Mouse (Mus musculus) forebrain, embryonic 10.5 days (tissue): ENCODE data around the gene Mtmr3. TPM values are rescaled to one million over a fixed set of nuclear protein-coding genes. Genes with fewer than 3 reads are reported as not detected.

Experiments
- DNase-seq: peaks from one replicate; pipeline ENCODE4 v3.0.0-alpha.2; 2017; ENCODE audit warnings: low spot score; ENCODE audit errors: extremely low spot score
- H3K27ac ChIP-seq: fragments of 300-500 bp; sonication (generic); 2 replicates; pipeline ENCODE4 v1.5.1; 2016; ENCODE audit warnings: mild to moderate bottlenecking
- H3K27me3 ChIP-seq: fragments of 300-500 bp; sonication (generic); 2 replicates; pipeline ENCODE4 v1.6.1; 2016; ENCODE audit warnings: mild to moderate bottlenecking; ENCODE audit not compliant: poor library complexity, severe bottlenecking
- H3K36me3 ChIP-seq: fragments of 300-500 bp; sonication (generic); replicated peaks from 2 replicates; pipeline ENCODE4 v1.6.1; 2016; ENCODE audit warnings: mild to moderate bottlenecking, moderate library complexity
- H3K4me1 ChIP-seq: fragments of 300-500 bp; sonication (generic); 2 replicates; pipeline ENCODE4 v1.6.1; 2016
- H3K4me3 ChIP-seq: fragments of 300-500 bp; sonication (generic); 2 replicates; pipeline ENCODE4 v1.5.1; 2016; ENCODE audit warnings: mild to moderate bottlenecking, moderate library complexity
- H3K9me3 ChIP-seq: fragments of 300-500 bp; sonication (generic); 2 replicates; pipeline ENCODE4 v1.6.1; 2016; ENCODE audit warnings: mild to moderate bottlenecking, moderate library complexity
- WGBS: fragments of 180-500 bp; shearing (Covaris S2); methylation state at CpG from one replicate; pipeline ENCODE4 v1.1.7; 2016; 5-methylcytosine and 5-hydroxymethylcytosine counted together
- polyA plus RNA-seq: library from polyadenylated mRNA; unstranded; fragments of >200 nt; fragmentation: Nextera tagmentation; extraction: Ambion mirVana; gene quantifications from 2 replicates; pipeline ENCODE4 v1.2.1, GENCODE M21; 2016

Mtmr3 gene
- 28.0 and 29.4 TPM in 2 replicates for polyA plus RNA-seq

- peak; percentile 93 for DNase-seq
- Histone ChIP-seq H3K4me3 (peak within 1 kb of the TSS; percentile 80), H3K4me1 (peaks cover 22% of the 10 kb centered on the region), H3K27me3 (no peaks in the 10 kb centered on the region), H3K36me3 (no peaks in the 10 kb centered on the region; the same call in 1 of the 2 replicates), H3K27ac (peak within 1 kb of the TSS; percentile 95), H3K9me3 (no peaks in the 10 kb centered on the region)
- 5% methylated on average over 53 of the region's 53 CpGs for WGBS
Observed at GRCm38 (mm10) chr11:4594608-4595500, at the start of gene Mtmr3. Gene Mtmr3 (minus strand): TSS chr11:4594863.

GRCm38 (mm10) chr11:4643722-4644121 lies 49.1 kb upstream of the Mtmr3 start:
- no peaks in the 10 kb centered on the region for H3K9me3 ChIP-seq
- H3K27me3 ChIP-seq: no peaks in the 10 kb centered on the region
- H3K27ac ChIP-seq: no peak overlapping the region
- no peak for DNase-seq
- H3K36me3 ChIP-seq: peaks cover 56% of the 10 kb centered on the region
- 58% methylated on average over 5 of the region's 5 CpGs for WGBS
- H3K4me3 ChIP-seq: no peak overlapping the region
- H3K4me1 ChIP-seq: peaks cover 6% of the 10 kb centered on the region

- peaks cover 27% of the 10 kb centered on the region for H3K4me1 ChIP-seq
- H3K27ac ChIP-seq: no peak overlapping the region
- H3K36me3 ChIP-seq: peaks cover 30% of the 10 kb centered on the region
- H3K27me3 ChIP-seq: no peaks in the 10 kb centered on the region
- DNase-seq: no peak
- no peak overlapping the region for H3K4me3 ChIP-seq
- H3K9me3 ChIP-seq: no peaks in the 10 kb centered on the region
Observed at GRCm38 (mm10) chr11:4641185-4641584, 46.5 kb upstream of the Mtmr3 start.

- peaks cover 27% of the 10 kb centered on the region for H3K4me1 ChIP-seq
- H3K4me3 ChIP-seq: peak overlapping the region; percentile 91
- no peaks in the 10 kb centered on the region for H3K27me3 ChIP-seq
- no peak for DNase-seq
- WGBS: 35% methylated on average over 7 of the region's 7 CpGs
- peaks cover 19% of the 10 kb centered on the region for H3K36me3 ChIP-seq
- peak overlapping the region; percentile 89 for H3K27ac ChIP-seq
- H3K9me3 ChIP-seq: no peaks in the 10 kb centered on the region
Observed at GRCm38 (mm10) chr11:4638261-4638660, 43.6 kb upstream of the Mtmr3 start.

GRCm38 (mm10) chr11:4637534-4638234 lies 43.0 kb upstream of the Mtmr3 start, which contains the start of gene Ascc2:
Gene Ascc2 (plus strand): TSS chr11:4637747.
- under 1% methylated on average over 35 of the region's 35 CpGs for WGBS
- peaks cover 19% of the 10 kb centered on the region for H3K36me3 ChIP-seq
- peak within 1 kb of the TSS; percentile 91 for H3K4me3 ChIP-seq
- H3K4me1 ChIP-seq: peaks cover 27% of the 10 kb centered on the region
- peak within 1 kb of the TSS; percentile 89 for H3K27ac ChIP-seq
- no peaks in the 10 kb centered on the region for H3K9me3 ChIP-seq
- peak; percentile 98 for DNase-seq
- H3K27me3 ChIP-seq: no peaks in the 10 kb centered on the region

GRCm38 (mm10) chr11:4636782-4637342 lies 42.2 kb upstream of the Mtmr3 start:
- Histone ChIP-seq H3K9me3 (no peaks in the 10 kb centered on the region), H3K4me3 (peak overlapping the region; percentile 91), H3K27me3 (no peaks in the 10 kb centered on the region), H3K4me1 (peaks cover 27% of the 10 kb centered on the region), H3K36me3 (peaks cover 11% of the 10 kb centered on the region), H3K27ac (peak overlapping the region; percentile 89)
- 61% methylated on average over 5 of the region's 5 CpGs for WGBS
- DNase-seq: no peak

- no peak overlapping the region for H3K27ac ChIP-seq
- H3K4me3 ChIP-seq: no peak overlapping the region
- H3K36me3 ChIP-seq: no peaks in the 10 kb centered on the region; the same call in 1 of the 2 replicates
- no peak for DNase-seq
- peaks cover 43% of the 10 kb centered on the region for H3K4me1 ChIP-seq
- 79% methylated on average over 5 of the region's 5 CpGs for WGBS
- no peaks in the 10 kb centered on the region for H3K27me3 ChIP-seq
- no peaks in the 10 kb centered on the region for H3K9me3 ChIP-seq
Observed at GRCm38 (mm10) chr11:4634395-4634794, 39.7 kb upstream of the Mtmr3 start.

GRCm38 (mm10) chr11:4633420-4633819 lies 38.8 kb upstream of the Mtmr3 start:
- 68% methylated on average over 2 of the region's 2 CpGs for WGBS
- no peak for DNase-seq
- Histone ChIP-seq H3K27me3 (no peaks in the 10 kb centered on the region), H3K36me3 (no peaks in the 10 kb centered on the region), H3K9me3 (no peaks in the 10 kb centered on the region), H3K4me3 (no peak overlapping the region), H3K27ac (no peak overlapping the region), H3K4me1 (peaks cover 36% of the 10 kb centered on the region)

- H3K27me3 ChIP-seq: no peaks in the 10 kb centered on the region
- H3K27ac ChIP-seq: peak overlapping the region; percentile 74
- no peaks in the 10 kb centered on the region for H3K9me3 ChIP-seq
- H3K4me3 ChIP-seq: no peak overlapping the region
- 30% methylated on average over 8 of the region's 8 CpGs for WGBS
- H3K36me3 ChIP-seq: no peaks in the 10 kb centered on the region
- H3K4me1 ChIP-seq: peaks cover 18% of the 10 kb centered on the region
- no peak for DNase-seq
Observed at GRCm38 (mm10) chr11:4629861-4630280, 35.2 kb upstream of the Mtmr3 start.

GRCm38 (mm10) chr11:4627636-4628035 lies 33.0 kb upstream of the Mtmr3 start:
- DNase-seq: no peak
- Histone ChIP-seq H3K4me1 (peaks cover 24% of the 10 kb centered on the region), H3K4me3 (no peak overlapping the region), H3K9me3 (no peaks in the 10 kb centered on the region), H3K27ac (no peak overlapping the region), H3K36me3 (no peaks in the 10 kb centered on the region), H3K27me3 (no peaks in the 10 kb centered on the region)
- 87% methylated on average over 7 of the region's 7 CpGs for WGBS

GRCm38 (mm10) chr11:4625931-4626330 lies 31.3 kb upstream of the Mtmr3 start:
- no peak for DNase-seq
- Histone ChIP-seq H3K27ac (no peak overlapping the region), H3K4me1 (peaks cover 25% of the 10 kb centered on the region), H3K27me3 (no peaks in the 10 kb centered on the region), H3K4me3 (no peak overlapping the region), H3K9me3 (no peaks in the 10 kb centered on the region), H3K36me3 (no peaks in the 10 kb centered on the region)
- WGBS: 85% methylated on average over 7 of the region's 7 CpGs

- 67% methylated on average over 5 of the region's 5 CpGs for WGBS
- Histone ChIP-seq H3K36me3 (no peaks in the 10 kb centered on the region), H3K4me3 (no peak overlapping the region), H3K27ac (no peak overlapping the region), H3K4me1 (0 out of 2 replicates have a peak, but pooled peaks cover 7% of the 10 kb centered on the region), H3K9me3 (no peaks in the 10 kb centered on the region), H3K27me3 (no peaks in the 10 kb centered on the region)
- no peak for DNase-seq
Observed at GRCm38 (mm10) chr11:4622997-4623396, 28.3 kb upstream of the Mtmr3 start.
